Comparison of ENCODE assay signal across 9 mouse cellular contexts in the genomic region with DNA sequence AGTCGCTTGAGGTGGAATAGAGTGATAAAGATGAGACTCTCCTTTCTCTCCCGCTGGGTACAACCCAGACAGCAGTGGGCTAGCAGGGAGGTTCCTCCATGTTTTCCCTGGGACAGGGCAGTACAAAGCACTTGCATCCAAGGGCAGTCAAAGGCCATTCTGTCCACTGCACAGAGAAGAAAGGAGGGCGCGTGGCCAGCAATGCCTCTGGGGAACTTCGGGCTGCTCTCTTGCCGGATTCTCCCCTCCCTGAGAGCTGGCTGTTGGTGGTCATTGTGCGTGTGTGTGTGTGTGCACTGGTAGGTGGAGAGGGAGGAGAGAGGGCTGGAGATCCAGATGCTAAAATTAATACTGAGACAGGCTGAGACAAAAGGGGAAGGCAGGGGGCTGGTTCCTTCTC. TPM values are rescaled to one million over a fixed set of nuclear protein-coding genes. Genes with fewer than 3 reads are reported as not detected.
DNase-seq lines count a peak whose midpoint lies in the region; ATAC-seq and TF ChIP-seq lines count a peak whose summit lies in the region.
"Had no signal": no experiment of that assay in that cellular context is flagged by ENCODE, and none has a peak within 500 bp of the region (broad histone marks: within the 10 kb centered on the region; RNA-seq: fewer than 3 reads in every experiment).

No protein-coding gene starts in this region.

- TF ChIP-seq CTCF in cortical plate, adult 2 months (IDR thresholded peaks at IDR 0.05; ENCODE audit: extremely low read depth, insufficient read depth, low read length) = no peak
- no peak for TF ChIP-seq CTCF in heart, postnatal 0 days (IDR thresholded peaks at IDR 0.05; ENCODE audit: low read depth)

- no peaks in the 10 kb centered on the region for H3K4me1 ChIP-seq in kidney, embryonic 14.5 days (ENCODE audit: control insufficient read depth, insufficient read depth, low read length)
- H3K4me1 ChIP-seq in cortical plate, adult 2 months (ENCODE audit: control insufficient read depth, insufficient read depth, low read length) = no peaks in the 10 kb centered on the region
- peaks cover 16% of the 10 kb centered on the region for H3K4me1 ChIP-seq in heart, postnatal 0 days (ENCODE audit: control insufficient read depth, insufficient read depth)
- H3K4me1 ChIP-seq in liver, embryonic 15.5 days (replicated peaks) = peaks cover 30% of the 10 kb centered on the region

- no peaks in the 10 kb centered on the region for H3K9me3 ChIP-seq in kidney, embryonic 14.5 days (ENCODE audit: control insufficient read depth, low read length)
- no peaks in the 10 kb centered on the region for H3K9me3 ChIP-seq in heart, postnatal 0 days (replicated peaks; ENCODE audit: control insufficient read depth, low read length)
- no peaks in the 10 kb centered on the region for H3K9me3 ChIP-seq in liver, embryonic 15.5 days (replicated peaks)

- intact Hi-C loops in left cerebral cortex, postnatal 25 days (cut with DNase I) = loop anchor here (2.0 to 10.0 kb wide), 2 partner anchors 194 to 298 kb away; no protein-coding TSS in a partner anchor

- peak; percentile 65; the same call in 1 of the 2 replicates for TF ChIP-seq EP300 in heart, postnatal 0 days (IDR thresholded peaks at IDR 0.05; ENCODE audit: low read depth)

- no peak for TF ChIP-seq POLR2A in cortical plate, adult 2 months (IDR thresholded peaks at IDR 0.05; ENCODE audit: extremely low read depth, insufficient read depth, low read length)

- 44% methylated on average over 7 of the region's 7 CpGs for WGBS in kidney, embryonic 14.5 days
- WGBS in heart, postnatal 0 days = 18% methylated on average over 7 of the region's 7 CpGs
- WGBS in liver, embryonic 15.5 days (ENCODE audit: insufficient replicate concordance) = 47% methylated on average over 7 of the region's 7 CpGs

- H3K36me3 ChIP-seq in kidney, embryonic 14.5 days (ENCODE audit: control insufficient read depth, insufficient read depth, low read length) = no peaks in the 10 kb centered on the region
- no peaks in the 10 kb centered on the region for H3K36me3 ChIP-seq in heart, postnatal 0 days (replicated peaks; ENCODE audit: control insufficient read depth, insufficient read depth, low read length)
- H3K36me3 ChIP-seq in liver, embryonic 15.5 days (replicated peaks) = no peaks in the 10 kb centered on the region

- H3K27ac ChIP-seq in kidney, embryonic 14.5 days (ENCODE audit: low read depth, low read length) = no peak overlapping the region
- H3K27ac ChIP-seq in cortical plate, adult 2 months (ENCODE audit: insufficient read depth, low read length) = peak overlapping the region; percentile 33; the same call in 1 of the 2 replicates
- H3K27ac ChIP-seq in heart, postnatal 0 days (ENCODE audit: low read depth) = peak overlapping the region; percentile 54; the same call in 1 of the 2 replicates
- H3K27ac ChIP-seq in liver, embryonic 15.5 days (replicated peaks) = no peak overlapping the region

- H3K27me3 ChIP-seq in kidney, embryonic 14.5 days (ENCODE audit: control insufficient read depth, insufficient read depth, low read length) = peaks cover 46% of the 10 kb centered on the region
- H3K27me3 ChIP-seq in heart, postnatal 0 days (ENCODE audit: control insufficient read depth, insufficient read depth, low read length) = peaks cover 41% of the 10 kb centered on the region
- H3K27me3 ChIP-seq in liver, embryonic 15.5 days = peaks cover 70% of the 10 kb centered on the region

- ATAC-seq in kidney, embryonic 14.5 days (ENCODE audit: low FRiP score, low TSS enrichment) = no peak
- peak; percentile 57 for ATAC-seq in heart, postnatal 0 days (ENCODE audit: insufficient read depth, low read depth)
- no peak for ATAC-seq in liver, embryonic 15.5 days (ENCODE audit: insufficient read depth)
- no peak for ATAC-seq in erythroblast, adult 5-6 weeks (replicated peaks; ENCODE audit: low FRiP score, poor library complexity, severe bottlenecking)

- H3K4me2 ChIP-seq in kidney, embryonic 14.5 days (replicated peaks; ENCODE audit: low read depth, low read length) = peak overlapping the region; percentile 84; the same call in 1 of the 2 replicates
- H3K4me2 ChIP-seq in heart, postnatal 0 days (ENCODE audit: low read depth, low read length) = peak overlapping the region; percentile 79
- peak overlapping the region; percentile 95 for H3K4me2 ChIP-seq in liver, embryonic 15.5 days

- no peak for DNase-seq in kidney, adult 8-10 months
- DNase-seq in heart, postnatal 0 days (ENCODE audit: low spot score) = peak; percentile 69
- DNase-seq in spleen, postnatal 14 days (ENCODE audit: low spot score in 2 of 2) = no peak
- no peak for DNase-seq in left cerebral cortex, postnatal 25 days (ENCODE audit: low spot score in 2 of 2)

- H3K4me3 ChIP-seq in kidney, embryonic 14.5 days (ENCODE audit: low read length) = no peak overlapping the region
- peak overlapping the region; percentile 54 for H3K4me3 ChIP-seq in cortical plate, adult 2 months (ENCODE audit: insufficient read depth, low read length)
- H3K4me3 ChIP-seq in heart, postnatal 0 days (ENCODE audit: low read depth, low read length) = peak overlapping the region; percentile 54
- peak overlapping the region; percentile 71 for H3K4me3 ChIP-seq in liver, embryonic 15.5 days (replicated peaks)

- H3K9ac ChIP-seq in kidney, embryonic 14.5 days (ENCODE audit: low read depth, low read length) = no peak overlapping the region
- no peak overlapping the region; the same call in 1 of the 2 replicates for H3K9ac ChIP-seq in heart, postnatal 0 days (replicated peaks; ENCODE audit: low read depth, low read length)
- H3K9ac ChIP-seq in liver, embryonic 15.5 days = 0 out of 2 replicates have a peak overlapping the region, but pooled peaks have one; percentile 65

RNA-seq across cellular contexts. Expression of a gene that starts 3.8 kb away (rescaled TPM):
- polyA plus RNA-seq in kidney, embryonic 14.5 days (2014; fragmentation: Nextera tagmentation; extraction: Ambion mirVana) = 0.44 TPM in 1 of 2 replicates, not detected in the other
- polyA plus RNA-seq in cortical plate, adult 2 months (2012; rRNA removed) = 0.75 and 0.95 TPM in 2 replicates
- total RNA-seq in heart, postnatal 0 days (2014; rRNA removed; ENCODE audit: low replicate concordance) = 4.2 TPM in 1 of 2 replicates, not detected in the other
- polyA plus RNA-seq in heart, postnatal 0 days (2015; fragmentation: Nextera tagmentation; extraction: Ambion mirVana) = 0.81 and 1.1 TPM in 2 replicates
- 2.3 and 2.7 TPM in 2 replicates for polyA plus RNA-seq in liver, embryonic 15.5 days (2015; fragmentation: Nextera tagmentation; extraction: Ambion mirVana)
- total RNA-seq in erythroblast, adult 5-6 weeks (2015; ENCODE audit: low replicate concordance) = 3.8 and 8.2 TPM in 2 replicates
- total RNA-seq in erythroblast, adult 5-6 weeks (2017; ENCODE audit: low replicate concordance) = 8.9 and 24.8 TPM in 2 replicates
- total RNA-seq in left cerebral cortex, postnatal 25 days (2021) = not detected

RNA-seq across cellular contexts. Expression of a gene that starts 12.0 kb away (rescaled TPM):
- not detected in 2 replicates for polyA plus RNA-seq in kidney, embryonic 14.5 days (2014; fragmentation: Nextera tagmentation; extraction: Ambion mirVana)
- polyA plus RNA-seq in cortical plate, adult 2 months (2012; rRNA removed) = 0.10 TPM in 1 of 2 replicates, not detected in the other
- not detected in 2 replicates for total RNA-seq in heart, postnatal 0 days (2014; rRNA removed; ENCODE audit: low replicate concordance)
- 0.15 TPM in 1 of 2 replicates, not detected in the other for polyA plus RNA-seq in heart, postnatal 0 days (2015; fragmentation: Nextera tagmentation; extraction: Ambion mirVana)
- not detected in 2 replicates for polyA plus RNA-seq in liver, embryonic 15.5 days (2015; fragmentation: Nextera tagmentation; extraction: Ambion mirVana)
- not detected in 2 replicates for total RNA-seq in erythroblast, adult 5-6 weeks (2015; ENCODE audit: low replicate concordance)
- total RNA-seq in erythroblast, adult 5-6 weeks (2017; ENCODE audit: low replicate concordance) = not detected in 2 replicates
- under 1 TPM in 1 of 2 experiments, not detected in 1; 0.18 TPM for total RNA-seq in left cerebral cortex, postnatal 25 days (2021)
- total RNA-seq: hematopoietic stem cell, adult 5-6 weeks had no signal

RNA-seq across cellular contexts. Expression of a gene that starts 21.6 kb away (rescaled TPM):
- polyA plus RNA-seq in kidney, embryonic 14.5 days (2014; fragmentation: Nextera tagmentation; extraction: Ambion mirVana) = 0.55 and 1.1 TPM in 2 replicates
- polyA plus RNA-seq in cortical plate, adult 2 months (2012; rRNA removed) = 3.9 and 5.3 TPM in 2 replicates
- 7.8 and 24.7 TPM in 2 replicates for total RNA-seq in heart, postnatal 0 days (2014; rRNA removed; ENCODE audit: low replicate concordance)
- 3.7 and 4.3 TPM in 2 replicates for polyA plus RNA-seq in heart, postnatal 0 days (2015; fragmentation: Nextera tagmentation; extraction: Ambion mirVana)
- 0.39 and 0.41 TPM in 2 replicates for polyA plus RNA-seq in liver, embryonic 15.5 days (2015; fragmentation: Nextera tagmentation; extraction: Ambion mirVana)
- total RNA-seq in erythroblast, adult 5-6 weeks (2015; ENCODE audit: low replicate concordance) = 0.63 TPM in 1 of 2 replicates, not detected in the other
- 0.42 and 1.7 TPM in 2 replicates for total RNA-seq in erythroblast, adult 5-6 weeks (2017; ENCODE audit: low replicate concordance)
- 1 to 10 TPM; 3.9 to 4.3 TPM for total RNA-seq in left cerebral cortex, postnatal 25 days (2021)

RNA-seq across cellular contexts. Expression of a gene that starts 31.7 kb away (rescaled TPM):
- polyA plus RNA-seq in kidney, embryonic 14.5 days (2014; fragmentation: Nextera tagmentation; extraction: Ambion mirVana) = 20.3 and 28.1 TPM in 2 replicates
- 43.0 and 50.8 TPM in 2 replicates for polyA plus RNA-seq in cortical plate, adult 2 months (2012; rRNA removed)
- 1.6 and 6.0 TPM in 2 replicates for total RNA-seq in heart, postnatal 0 days (2014; rRNA removed; ENCODE audit: low replicate concordance)
- polyA plus RNA-seq in heart, postnatal 0 days (2015; fragmentation: Nextera tagmentation; extraction: Ambion mirVana) = 4.2 and 4.7 TPM in 2 replicates
- 3.7 and 3.9 TPM in 2 replicates for polyA plus RNA-seq in liver, embryonic 15.5 days (2015; fragmentation: Nextera tagmentation; extraction: Ambion mirVana)
- total RNA-seq in erythroblast, adult 5-6 weeks (2015; ENCODE audit: low replicate concordance) = 20.9 and 35.2 TPM in 2 replicates
- total RNA-seq in erythroblast, adult 5-6 weeks (2017; ENCODE audit: low replicate concordance) = 24.5 and 33.2 TPM in 2 replicates
- total RNA-seq in left cerebral cortex, postnatal 25 days (2021) = 10 to 100 TPM; 48.4 to 65.7 TPM

RNA-seq across cellular contexts. Expression of a gene that starts 32.3 kb away (rescaled TPM):
- polyA plus RNA-seq in kidney, embryonic 14.5 days (2014; fragmentation: Nextera tagmentation; extraction: Ambion mirVana) = 0.61 and 0.70 TPM in 2 replicates
- 252 and 271 TPM in 2 replicates for polyA plus RNA-seq in cortical plate, adult 2 months (2012; rRNA removed)
- total RNA-seq in heart, postnatal 0 days (2014; rRNA removed; ENCODE audit: low replicate concordance) = 31.1 and 45.3 TPM in 2 replicates
- 7.9 and 9.2 TPM in 2 replicates for polyA plus RNA-seq in heart, postnatal 0 days (2015; fragmentation: Nextera tagmentation; extraction: Ambion mirVana)
- polyA plus RNA-seq in liver, embryonic 15.5 days (2015; fragmentation: Nextera tagmentation; extraction: Ambion mirVana) = 0.12 and 0.22 TPM in 2 replicates
- total RNA-seq in erythroblast, adult 5-6 weeks (2015; ENCODE audit: low replicate concordance) = not detected in 2 replicates
- total RNA-seq in erythroblast, adult 5-6 weeks (2017; ENCODE audit: low replicate concordance) = not detected in 2 replicates
- total RNA-seq in left cerebral cortex, postnatal 25 days (2021) = 100 to 1,000 TPM; 258 to 277 TPM
- total RNA-seq: hematopoietic stem cell, adult 5-6 weeks had no signal

Comparison
In these comparisons a context has a peak if more than half of its experiments do, and no peak if none do; other contexts are left out.
1. H3K27ac ChIP-seq: peak in cortical plate, adult 2 months (single experiment) and heart, postnatal 0 days (single experiment); none in kidney, embryonic 14.5 days (single experiment) and liver, embryonic 15.5 days (single experiment).
2. Peak in every context shown above with its lines, with median percentiles within 50 percentile points of each other: H3K4me2 ChIP-seq.